Mouse (Mus musculus) telencephalon, adult 2 months (tissue): ENCODE measurements around the gene Hist1h1t.
A peak's percentile ranks its signal among the peaks of the same experiment; 100 is the strongest.
"Not testable (repeated sequence)": the region's sequence is repeated elsewhere in the genome, so short reads cannot be mapped to it uniquely, and the experiment has no call there.

Experiments
- DNase-seq: peaks from one replicate; pipeline ENCODE4 v3.0.0-alpha.2; 2011; ENCODE audit warnings: low read depth, low spot score

The Hist1h1t gene

DNA sequence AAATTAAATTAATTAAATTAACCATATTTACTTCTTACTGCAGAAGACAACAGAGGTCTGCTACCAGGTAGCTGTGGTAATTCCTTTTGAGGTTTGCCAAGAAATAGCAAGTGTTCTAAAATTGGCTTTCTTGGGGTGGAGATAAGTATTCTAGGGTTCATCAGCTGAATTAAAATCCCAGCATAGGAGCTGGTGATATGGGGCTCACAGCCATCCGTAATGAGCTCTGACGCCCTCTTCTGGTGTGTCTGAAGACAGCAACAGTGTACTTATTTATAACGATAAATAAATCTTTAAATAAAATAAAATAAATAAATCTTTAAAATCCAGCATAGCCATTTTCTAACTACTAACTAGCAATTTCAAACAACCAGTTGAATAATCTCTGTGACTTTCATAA is 4.2 kb downstream of the Hist1h1t start:
- DNase-seq, result no peak

GRCm38 (mm10) chr13:23700786-23701520 is 5.3 kb downstream of the Hist1h1t start:
- peak; percentile 58 for DNase-seq

DNA sequence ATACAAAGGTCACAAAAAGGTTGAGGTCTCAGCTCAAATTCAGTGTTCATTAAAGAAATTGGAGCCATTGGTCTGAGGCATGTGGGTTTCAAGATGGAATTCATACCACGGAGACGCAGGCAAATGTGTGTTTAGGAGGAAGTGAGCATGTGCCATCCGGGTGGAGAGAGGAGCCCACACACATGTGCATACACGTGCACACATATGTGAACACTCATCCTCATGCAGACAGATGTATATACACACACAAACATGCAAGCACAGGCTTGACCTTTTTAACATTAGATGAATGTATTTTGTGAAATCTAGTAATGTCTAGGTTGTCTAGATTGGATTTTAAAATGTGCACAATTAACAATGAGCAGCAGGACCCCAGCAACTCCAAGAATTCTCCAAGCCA is 6.6 kb downstream of the Hist1h1t start:
- DNase-seq, result no peak

- not testable (repeated sequence) for DNase-seq
Observed at GRCm38 (mm10) chr13:23702801-23703200, 7.2 kb downstream of the Hist1h1t start.

DNA sequence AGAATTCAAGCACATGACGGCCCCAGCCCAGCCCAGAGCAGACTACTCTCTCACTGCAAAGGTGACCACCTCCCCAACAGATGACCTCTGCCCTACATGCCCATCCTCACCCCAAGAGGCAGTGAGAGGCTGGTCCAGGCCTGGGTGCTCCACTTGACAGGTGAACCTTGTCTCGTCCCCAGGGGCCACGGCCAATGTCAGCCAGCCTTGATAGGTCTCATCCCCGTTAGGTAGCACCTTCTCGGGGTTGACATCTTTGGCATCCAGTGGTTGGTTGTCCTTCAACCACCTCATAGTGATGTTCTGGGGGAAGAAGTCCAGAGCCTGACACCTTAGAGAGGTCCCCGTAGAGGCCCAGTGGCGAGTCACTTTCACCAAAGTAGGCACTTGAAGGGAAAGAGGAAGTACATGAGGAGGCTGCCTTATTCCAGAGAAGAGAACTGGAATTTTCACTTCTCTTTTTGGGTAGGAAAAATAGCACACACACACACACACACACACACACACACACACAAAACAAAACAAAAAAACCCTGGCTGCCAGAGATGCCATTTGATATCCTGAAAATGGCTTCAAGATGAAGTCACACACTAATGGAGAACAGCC is 10.2 kb downstream of the Hist1h1t start:
- DNase-seq, result no peak

GRCm38 (mm10) chr13:23706771-23707170 is 11.2 kb downstream of the Hist1h1t start:
- DNase-seq, result no peak

- no peak for DNase-seq
Observed at GRCm38 (mm10) chr13:23708041-23708440, 12.4 kb downstream of the Hist1h1t start.

- no peak for DNase-seq
Observed at GRCm38 (mm10) chr13:23708654-23709053, 13.0 kb downstream of the Hist1h1t start.

- no peak for DNase-seq
Observed at GRCm38 (mm10) chr13:23709714-23710373, 14.2 kb downstream of the Hist1h1t start.

DNA sequence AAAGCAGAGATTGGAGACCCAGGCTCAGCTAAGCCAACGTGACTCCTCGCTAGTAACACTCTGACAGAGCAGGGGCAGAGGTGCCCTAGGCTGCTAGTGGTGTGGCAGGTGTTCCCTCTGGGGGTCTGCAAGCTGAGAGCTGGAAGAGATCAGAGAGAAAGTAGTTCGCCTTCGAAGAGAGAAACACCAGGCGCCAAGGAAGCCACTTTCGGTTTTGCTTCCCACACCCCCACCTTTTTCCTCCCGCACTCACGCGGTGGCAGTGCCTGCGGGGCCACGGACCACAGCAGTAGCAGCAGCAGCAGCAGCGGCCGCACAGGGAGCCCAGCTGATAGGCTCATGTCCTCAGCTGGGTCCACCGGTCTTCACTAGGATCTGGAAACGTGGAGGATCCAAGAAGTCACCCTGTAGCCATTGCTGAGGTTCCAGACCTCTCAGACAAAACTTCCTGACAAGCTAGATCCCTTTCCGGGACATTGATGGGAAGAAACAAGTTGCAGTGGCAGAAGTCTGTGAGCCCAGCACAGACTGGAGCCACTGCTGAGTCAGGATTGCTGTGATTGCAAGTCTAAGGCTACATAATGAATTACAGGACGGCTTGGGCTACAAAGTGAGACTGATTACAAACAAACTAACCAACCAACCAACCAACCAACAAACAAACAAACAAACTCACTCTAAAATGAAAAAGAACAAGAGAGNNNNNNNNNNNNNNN is 14.9 kb downstream of the Hist1h1t start, which contains the start of gene Hfe:
Gene Hfe (minus strand): TSS at position 481 of the 716 bp plus-strand sequence.
- DNase-seq, result no peak

- DNase-seq, result no peak
Observed at GRCm38 (mm10) chr13:23716261-23717042, 20.8 kb downstream of the Hist1h1t start.

DNA sequence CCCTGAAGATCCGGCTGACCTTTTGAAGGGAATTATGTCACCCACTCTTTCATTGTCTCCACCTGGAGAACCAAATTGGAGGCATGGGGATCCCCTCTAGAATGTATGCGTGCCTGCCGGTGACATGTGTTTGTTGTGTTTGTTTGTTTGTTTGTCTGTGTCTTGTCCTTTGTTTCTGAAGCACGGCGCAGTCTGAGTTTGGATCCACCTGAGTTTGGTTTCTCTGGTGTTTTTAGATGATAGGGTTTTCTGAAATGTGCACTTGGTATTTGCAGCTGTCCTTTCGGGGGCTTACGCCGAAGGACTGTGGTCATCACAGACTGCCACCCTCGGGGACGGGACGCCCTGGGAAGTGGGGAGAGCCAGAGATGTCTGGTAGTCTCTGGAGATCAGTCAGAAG is 21.6 kb downstream of the Hist1h1t start:
- DNase-seq, result no peak

DNA sequence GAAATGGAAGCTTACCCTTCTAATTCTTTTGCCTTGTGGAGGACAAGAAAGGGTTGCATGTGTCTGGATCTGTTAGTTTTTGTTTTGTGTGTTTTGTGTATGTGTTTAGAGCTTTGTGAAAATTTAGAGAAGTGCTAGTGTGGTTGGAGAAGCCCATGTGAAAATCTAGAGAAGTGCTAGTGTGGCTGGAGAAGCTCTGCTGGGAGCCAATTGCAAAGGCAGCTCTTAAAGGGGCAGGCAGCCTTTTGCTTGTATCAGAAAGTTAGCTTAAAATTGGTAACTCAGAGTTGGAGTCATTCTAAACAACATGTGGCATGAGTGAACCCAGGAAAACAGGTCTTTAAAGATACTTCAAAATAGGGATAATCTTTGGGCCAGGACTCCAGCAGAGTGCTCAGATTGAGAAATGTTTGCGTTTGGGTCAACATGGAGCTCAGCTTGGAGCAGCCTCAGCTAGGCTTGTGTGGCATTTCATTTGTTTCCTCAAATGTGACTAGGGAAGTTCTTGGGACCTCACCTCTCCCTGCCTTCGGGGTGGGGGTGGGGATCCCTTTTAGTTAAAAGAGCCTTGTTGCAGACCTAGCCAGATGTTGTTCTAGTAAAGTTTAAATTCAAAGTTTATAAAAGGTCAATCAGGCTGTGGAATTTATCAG is 22.1 kb downstream of the Hist1h1t start:
- not testable (repeated sequence) for DNase-seq

GRCm38 (mm10) chr13:23724239-23724638 is 28.6 kb downstream of the Hist1h1t start:
- DNase-seq, result no peak

DNA sequence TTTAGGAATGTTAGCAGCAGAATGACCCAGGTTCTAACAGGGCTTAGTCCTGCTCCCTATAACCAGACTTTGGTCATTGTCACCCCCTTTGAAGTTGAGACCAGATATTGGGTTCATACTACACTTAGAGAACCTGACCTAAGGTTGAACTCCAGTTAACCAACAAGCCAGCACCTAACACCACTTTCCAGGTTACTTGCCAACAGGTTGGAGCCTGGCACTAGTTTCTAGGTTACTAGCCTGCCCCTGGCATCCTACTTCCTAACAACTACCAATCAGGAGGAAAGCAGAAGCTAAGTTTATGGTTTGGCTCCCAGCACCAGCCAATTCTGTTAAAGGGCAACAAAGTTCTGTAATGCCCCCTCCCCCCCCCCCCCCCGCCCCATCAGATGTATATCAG is 29.6 kb downstream of the Hist1h1t start:
- DNase-seq, result no peak

DNA sequence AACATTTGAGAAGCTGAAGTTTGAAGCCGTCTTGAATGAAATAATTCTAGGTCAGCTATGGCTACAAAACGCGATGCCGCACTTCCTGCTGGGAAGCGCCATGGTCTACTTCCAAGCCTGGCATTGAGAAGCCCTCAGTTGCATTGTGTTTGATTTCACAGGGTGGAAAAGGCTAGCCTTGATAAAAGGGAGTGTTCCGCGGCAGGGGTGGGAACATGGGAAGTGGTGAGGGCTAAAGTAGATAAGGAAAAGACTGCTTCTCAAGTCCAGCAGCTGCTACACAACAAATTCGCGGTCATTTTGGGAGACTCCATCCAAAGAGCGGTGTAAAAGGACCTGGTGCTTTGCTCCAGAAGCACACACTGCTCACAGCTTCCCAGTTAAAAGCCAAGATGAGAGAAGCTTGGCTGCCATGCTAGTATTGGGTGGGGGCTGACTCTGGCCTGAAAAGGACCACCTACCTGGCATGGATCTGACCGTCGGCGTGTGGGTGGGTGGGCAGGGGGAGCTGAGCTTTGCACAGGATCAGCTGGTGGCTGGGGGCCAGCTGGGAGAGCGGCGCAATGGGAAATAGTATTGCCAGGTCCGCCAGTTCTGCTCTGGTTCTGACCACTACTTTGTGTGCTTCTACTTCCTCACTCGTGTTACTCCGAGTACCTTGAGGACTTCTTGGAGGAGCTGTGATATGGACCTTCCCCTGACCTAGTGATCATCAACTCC is 33.0 kb downstream of the Hist1h1t start:
- no peak for DNase-seq

DNA sequence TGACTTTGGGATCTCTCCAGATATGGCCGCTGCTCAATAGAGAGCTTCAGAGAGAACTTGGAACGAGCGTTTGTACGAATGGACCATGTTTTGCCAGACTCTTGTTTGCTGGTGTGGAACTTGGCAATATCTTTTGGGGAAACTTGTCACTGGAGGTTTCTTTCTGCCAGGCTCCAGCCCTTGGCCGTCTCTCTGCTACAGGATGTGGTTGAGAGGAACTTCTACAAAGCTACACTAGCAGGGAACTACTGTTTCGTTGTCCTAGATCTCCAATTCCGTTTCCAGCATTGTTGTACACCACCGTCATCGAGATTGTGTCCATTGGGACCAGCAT is 33.5 kb downstream of the Hist1h1t start:
- DNase-seq, result no peak

DNA sequence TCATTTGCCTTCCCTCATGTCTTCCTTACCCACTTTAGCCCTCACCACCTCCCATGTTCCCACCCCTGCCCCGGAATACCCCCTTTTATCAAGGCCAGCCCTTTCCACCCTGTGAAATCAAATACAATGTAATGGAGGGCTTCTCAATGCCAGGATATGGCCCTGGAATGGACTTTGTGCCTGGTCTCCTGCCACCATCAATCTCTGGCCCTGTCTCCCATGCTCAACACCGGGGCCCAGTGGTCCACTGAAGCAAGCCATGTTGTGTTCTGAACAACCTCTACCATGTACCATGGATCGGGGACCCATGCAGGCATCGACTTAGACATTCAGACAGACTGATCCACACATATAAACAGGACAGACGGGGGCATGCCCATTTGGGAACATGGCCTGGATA is 34.1 kb downstream of the Hist1h1t start:
- no peak for DNase-seq

GRCm38 (mm10) chr13:23730479-23730878 is 34.9 kb downstream of the Hist1h1t start:
- no peak for DNase-seq

DNA sequence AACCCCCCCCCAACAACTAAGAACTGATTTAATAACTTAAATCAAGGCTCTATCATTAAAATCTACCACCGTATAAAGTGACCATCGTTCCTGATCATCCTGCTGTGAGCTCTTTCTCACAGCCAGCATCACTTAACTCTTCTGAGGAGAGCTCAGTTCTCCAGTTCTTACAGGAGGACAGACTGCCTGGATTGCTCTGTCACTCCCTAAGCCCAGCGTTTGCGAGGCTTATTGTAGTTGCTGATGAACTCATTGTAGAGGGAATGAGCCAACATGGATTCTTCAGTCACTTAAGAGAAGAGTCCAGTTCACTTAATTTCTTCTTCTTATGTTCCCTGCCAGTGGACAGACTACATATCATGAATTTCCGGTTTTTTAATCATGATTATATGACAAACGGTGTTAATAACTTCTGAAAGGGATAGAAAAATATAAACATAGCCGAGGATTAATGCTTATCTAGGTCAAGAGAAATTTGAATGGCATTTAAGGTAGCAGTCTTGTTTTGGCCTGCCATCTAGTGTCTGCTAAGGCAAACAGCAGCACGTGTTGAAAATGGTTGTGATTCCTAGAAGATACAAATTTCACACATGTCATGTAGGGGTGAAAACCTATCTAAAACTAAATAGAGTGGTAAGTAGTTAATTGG is 36.7 kb downstream of the Hist1h1t start:
- no peak for DNase-seq
